Mouse (Mus musculus) natural killer cell, adult 2 months (primary cell): ENCODE results near the gene Sorbs1.
"Not testable (repeated sequence)": the region's sequence is repeated elsewhere in the genome, so short reads cannot be mapped to it uniquely, and the experiment has no call there.

Source experiments
- DNase-seq, 2 experiments: peaks; one replicate each; pipeline ENCODE4 v3.0.0; 2022; ENCODE audit warnings: low spot score in 2 of 2

The Sorbs1 gene

GRCm38 (mm10) chr19:40513632-40514078, at the start of gene Sorbs1:
Gene Sorbs1 (minus strand): TSS chr19:40513779.
- DNase-seq, result peak; percentile 93 to 95

- DNase-seq, result not testable (repeated sequence)
Measured at GRCm38 (mm10) chr19:40561521-40561920, 47.9 kb upstream of the Sorbs1 start.

GRCm38 (mm10) chr19:40556029-40556428, 42.5 kb upstream of the Sorbs1 start:
- no peak for DNase-seq

GRCm38 (mm10) chr19:40555136-40555535, 41.6 kb upstream of the Sorbs1 start:
- DNase-seq, result no peak

GRCm38 (mm10) chr19:40554343-40554742, 40.8 kb upstream of the Sorbs1 start:
- DNase-seq, result no peak

- DNase-seq, result no peak
Measured at GRCm38 (mm10) chr19:40553849-40554248, 40.3 kb upstream of the Sorbs1 start.

- DNase-seq, result no peak
Measured at GRCm38 (mm10) chr19:40553014-40553789, 39.6 kb upstream of the Sorbs1 start.

- no peak for DNase-seq
Measured at GRCm38 (mm10) chr19:40549516-40550135, 36.0 kb upstream of the Sorbs1 start.

GRCm38 (mm10) chr19:40548796-40549515, 35.4 kb upstream of the Sorbs1 start:
- DNase-seq, result no peak

GRCm38 (mm10) chr19:40548386-40548785, 34.8 kb upstream of the Sorbs1 start:
- DNase-seq, result no peak

- DNase-seq, result peak; percentile 2 to 17
Measured at GRCm38 (mm10) chr19:40544856-40545255, 31.3 kb upstream of the Sorbs1 start.

GRCm38 (mm10) chr19:40542776-40543175, 29.2 kb upstream of the Sorbs1 start:
- no peak for DNase-seq

- DNase-seq, result no peak
Measured at GRCm38 (mm10) chr19:40536526-40536925, 22.9 kb upstream of the Sorbs1 start.

GRCm38 (mm10) chr19:40532525-40532924, 18.9 kb upstream of the Sorbs1 start:
- no peak for DNase-seq

GRCm38 (mm10) chr19:40530323-40530722, 16.7 kb upstream of the Sorbs1 start:
- no peak for DNase-seq

GRCm38 (mm10) chr19:40528254-40528653, 14.7 kb upstream of the Sorbs1 start:
- no peak for DNase-seq

- DNase-seq, result no peak
Measured at GRCm38 (mm10) chr19:40526367-40527014, 12.9 kb upstream of the Sorbs1 start.

- no peak for DNase-seq
Measured at GRCm38 (mm10) chr19:40523431-40524005, 9.9 kb upstream of the Sorbs1 start.

GRCm38 (mm10) chr19:40520403-40520802, 6.8 kb upstream of the Sorbs1 start:
- no peak for DNase-seq

GRCm38 (mm10) chr19:40518706-40519105, 5.1 kb upstream of the Sorbs1 start:
- DNase-seq, result no peak

GRCm38 (mm10) chr19:40515596-40515995, 2.0 kb upstream of the Sorbs1 start:
- no peak for DNase-seq

- DNase-seq, result no peak
Measured at GRCm38 (mm10) chr19:40514376-40514775, 797 bp upstream of the Sorbs1 start.
